Mouse (Mus musculus): Measurements from ENCODE around the gene 9130023H24Rik. TPM values are rescaled to one million over a fixed set of nuclear protein-coding genes. Genes with fewer than 3 reads are reported as not detected.

Gene 9130023H24Rik
- total RNA-seq (2021): 1 to 10 TPM; 5.3 to 6.8 TPM

GRCm38 (mm10) chr7:128237927-128238778 lies at the start of gene 9130023H24Rik:
TSS of gene 9130023H24Rik (minus strand) at chr7:128238031.
- peak; percentile 100 for DNase-seq

- no peak for DNase-seq
These were observed 47.2 kb upstream of the 9130023H24Rik start for GRCm38 (mm10) chr7:128285060-128285459.

GRCm38 (mm10) chr7:128284047-128284446 lies 46.2 kb upstream of the 9130023H24Rik start:
- no peak for DNase-seq

- DNase-seq: no peak
These were observed 44.9 kb upstream of the 9130023H24Rik start for GRCm38 (mm10) chr7:128282532-128283244.

GRCm38 (mm10) chr7:128281765-128282164 lies 43.9 kb upstream of the 9130023H24Rik start:
- DNase-seq: no peak

- DNase-seq: no peak
These were observed 41.9 kb upstream of the 9130023H24Rik start for GRCm38 (mm10) chr7:128279750-128280149.

- no peak for DNase-seq
These were observed 38.2 kb upstream of the 9130023H24Rik start for GRCm38 (mm10) chr7:128276051-128276450.

GRCm38 (mm10) chr7:128271496-128271895 lies 33.7 kb upstream of the 9130023H24Rik start:
- no peak for DNase-seq

GRCm38 (mm10) chr7:128270431-128270850 lies 32.6 kb upstream of the 9130023H24Rik start:
- no peak for DNase-seq

GRCm38 (mm10) chr7:128267813-128268212 lies 30.0 kb upstream of the 9130023H24Rik start:
- no peak for DNase-seq

- DNase-seq: no peak
These were observed 29.6 kb upstream of the 9130023H24Rik start for GRCm38 (mm10) chr7:128267391-128267790.

GRCm38 (mm10) chr7:128266056-128266455 lies 28.2 kb upstream of the 9130023H24Rik start:
- DNase-seq: no peak

GRCm38 (mm10) chr7:128265411-128265810 lies 27.6 kb upstream of the 9130023H24Rik start, which contains the start of gene Slc5a2:
TSS of gene Slc5a2 (plus strand) at chr7:128265657.
- no peak for DNase-seq

GRCm38 (mm10) chr7:128256783-128257334 lies 19.0 kb upstream of the 9130023H24Rik start:
- peak; percentile 70 for DNase-seq

GRCm38 (mm10) chr7:128255757-128256156 lies 17.9 kb upstream of the 9130023H24Rik start:
- DNase-seq: no peak

GRCm38 (mm10) chr7:128254978-128255377 lies 17.1 kb upstream of the 9130023H24Rik start:
- no peak for DNase-seq

GRCm38 (mm10) chr7:128252609-128253008 lies 14.8 kb upstream of the 9130023H24Rik start:
- no peak for DNase-seq

- no peak for DNase-seq
These were observed 14.1 kb upstream of the 9130023H24Rik start for GRCm38 (mm10) chr7:128251946-128252345.

GRCm38 (mm10) chr7:128249998-128250397 lies 12.2 kb upstream of the 9130023H24Rik start:
- no peak for DNase-seq

- no peak for DNase-seq
These were observed 10.5 kb upstream of the 9130023H24Rik start for GRCm38 (mm10) chr7:128248081-128249042.

GRCm38 (mm10) chr7:128247443-128247842 lies 9.6 kb upstream of the 9130023H24Rik start:
- DNase-seq: peak; percentile 94

Measured in heart, postnatal 4 days (tissue).